Mouse (Mus musculus) thymus, adult 2 months (tissue): ENCODE data around the gene Wnk4.

ENCODE experiments used
- CTCF ChIP-seq: fragments of 200-500 bp; IDR thresholded peaks from 2 replicates; pipeline ENCODE4 v1.5.1; 2012; ENCODE audit warnings: mild to moderate bottlenecking, control low read depth, low read length, moderate library complexity, borderline replicate concordance; ENCODE audit not compliant: control insufficient read depth, poor library complexity, insufficient read depth; ENCODE audit errors: extremely low read depth
- POLR2A ChIP-seq: fragments of 200-500 bp; IDR thresholded peaks from 2 replicates; pipeline ENCODE4 v1.6.1; 2012; ENCODE audit warnings: mild to moderate bottlenecking, low read length, control low read depth, moderate library complexity; ENCODE audit not compliant: control insufficient read depth, poor library complexity, insufficient read depth; ENCODE audit errors: extremely low read depth

DNA sequence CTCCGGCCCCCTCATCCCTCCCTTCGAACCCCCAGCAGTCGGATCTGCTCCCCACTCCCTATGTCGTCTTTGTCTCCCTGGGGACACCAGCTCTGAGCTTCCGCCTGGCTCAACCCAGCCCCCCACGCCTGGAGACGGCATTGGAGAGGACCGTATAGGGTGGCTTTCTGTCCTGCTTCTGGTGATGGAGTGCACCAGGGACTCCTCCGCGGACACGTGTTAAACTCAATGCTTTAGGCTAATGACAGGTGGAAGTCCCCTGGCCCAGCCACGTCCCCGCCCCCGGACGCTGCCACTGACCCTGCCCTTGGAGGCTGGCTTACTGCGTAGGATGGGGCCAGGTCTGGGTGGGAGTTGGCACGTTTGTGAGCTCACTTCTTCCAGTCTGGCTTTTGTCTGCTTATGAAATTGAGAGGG is 56.1 kb downstream of the Wnk4 start:
- TF ChIP-seq CTCF (no peak), POLR2A (no peak)
